Mouse (Mus musculus) intestine, embryonic 14.5 days (tissue): ENCODE measurements around the gene Uri1. TPM values are rescaled to one million over a fixed set of nuclear protein-coding genes. Genes with fewer than 3 reads are reported as not detected.

ENCODE experiments used
- ATAC-seq: fragments of 200-750 bp; cut with Nextera tagmentation; replicated peaks from 2 replicates; pipeline ENCODE4 v1.8.0; 2017; ENCODE audit warnings: low read depth, moderate number of reproducible peaks, moderate TSS enrichment, moderate library complexity; ENCODE audit not compliant: low FRiP score, low TSS enrichment
- DNase-seq: peaks from one replicate; pipeline ENCODE4 v3.0.0-alpha.2; 2018; ENCODE audit warnings: low spot score
- H3K27ac ChIP-seq: fragments of 300-500 bp; sonication (generic); 2 replicates; pipeline ENCODE4 v1.5.1; 2014; ENCODE audit warnings: low read depth, mild to moderate bottlenecking, control low read depth
- H3K27me3 ChIP-seq: fragments of 300-500 bp; sonication (generic); replicated peaks from 2 replicates; pipeline ENCODE4 v1.6.1; 2014; ENCODE audit warnings: low read length, control low read depth; ENCODE audit not compliant: control insufficient read depth, insufficient read depth
- H3K36me3 ChIP-seq: fragments of 300-500 bp; sonication (generic); 2 replicates; pipeline ENCODE4 v1.6.1; 2014; ENCODE audit warnings: low read length, control low read depth; ENCODE audit not compliant: control insufficient read depth, insufficient read depth
- H3K4me1 ChIP-seq: fragments of 300-500 bp; sonication (generic); replicated peaks from 2 replicates; pipeline ENCODE4 v1.6.1; 2014; ENCODE audit warnings: low read length, control low read depth, mixed read lengths; ENCODE audit not compliant: control insufficient read depth, insufficient read depth
- H3K4me2 ChIP-seq: fragments of 300-500 bp; sonication (generic); 2 replicates; pipeline ENCODE4 v1.6.1; 2014; ENCODE audit warnings: low read length
- H3K4me3 ChIP-seq: fragments of 300-500 bp; sonication (generic); 2 replicates; pipeline ENCODE4 v1.5.1; 2014; ENCODE audit warnings: low read depth, low read length, control low read depth, mixed read lengths
- H3K9ac ChIP-seq: fragments of 300-500 bp; sonication (generic); 2 replicates; pipeline ENCODE4 v1.6.1; 2014; ENCODE audit warnings: mild to moderate bottlenecking, low read length
- H3K9me3 ChIP-seq: fragments of 300-500 bp; sonication (generic); 2 replicates; pipeline ENCODE4 v1.6.1; 2016; ENCODE audit warnings: low read length, control low read depth; ENCODE audit not compliant: control insufficient read depth
- WGBS: fragments of 180-500 bp; shearing (Covaris S2); extraction: QIAGEN DNeasy Blood & Tissue Kit; methylation state at CpG from one replicate; pipeline ENCODE4 v1.1.7; 2014; 5-methylcytosine and 5-hydroxymethylcytosine counted together
- polyA plus RNA-seq: library from polyadenylated mRNA; unstranded; fragments of >200 nt; fragmentation: Nextera tagmentation; extraction: Ambion mirVana; gene quantifications from 2 replicates; pipeline ENCODE4 v1.2.1, GENCODE M21; 2014

Uri1 gene
- polyA plus RNA-seq, 1 experiment from 2014 or later = 51.6 TPM

DNA sequence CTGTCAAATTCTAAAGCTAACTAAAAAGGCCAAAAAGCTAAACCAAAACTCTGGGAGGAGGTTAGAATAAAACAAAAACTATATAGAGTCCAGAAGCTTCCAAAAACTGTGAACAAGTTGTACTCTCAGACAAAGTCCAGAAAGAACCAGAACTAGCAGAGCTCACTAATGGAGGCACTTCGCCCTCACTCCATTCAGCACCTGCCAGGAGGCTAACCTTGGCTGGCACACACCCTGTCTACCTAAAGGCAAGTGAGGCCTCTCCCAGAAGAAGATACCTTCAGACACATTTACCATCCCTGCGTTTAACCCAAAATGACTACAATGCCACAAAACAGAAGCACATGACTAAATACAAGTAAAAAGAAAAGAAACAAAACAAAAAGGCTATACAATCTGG lies 20.9 kb downstream of the Uri1 start:
- Histone ChIP-seq H3K4me3 (no peak overlapping the region), H3K36me3 (no peaks in the 10 kb centered on the region), H3K4me1 (no peaks in the 10 kb centered on the region), H3K27ac (no peak overlapping the region), H3K4me2 (no peak overlapping the region), H3K9me3 (no peaks in the 10 kb centered on the region), H3K27me3 (no peaks in the 10 kb centered on the region), H3K9ac (no peak overlapping the region)
- WGBS = 85% methylated on average over 2 of the region's 2 CpGs
- no peak for ATAC-seq
- DNase-seq = no peak

DNA sequence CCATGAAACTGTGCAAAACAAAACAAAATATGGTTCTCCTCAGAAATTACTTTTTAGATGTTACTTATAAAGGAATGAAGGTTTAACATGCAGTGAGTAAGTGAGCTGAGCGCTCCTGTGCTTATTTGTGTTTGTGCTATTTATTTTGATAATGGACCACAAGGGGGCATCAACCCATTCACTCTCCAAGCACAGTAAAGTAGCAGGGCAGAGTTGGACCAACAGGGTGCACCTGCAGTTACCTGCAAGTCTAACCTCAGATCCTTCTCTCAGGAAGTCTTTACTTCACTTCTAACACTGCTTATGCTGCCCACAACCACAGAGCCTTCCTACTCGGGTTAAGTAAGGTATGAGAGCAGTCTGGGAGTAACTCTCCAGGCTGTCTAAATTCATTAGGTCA lies 23.7 kb downstream of the Uri1 start:
- 62% methylated on average over 2 of the region's 2 CpGs for whole genome bisulfite sequencing
- no peak overlapping the region for H3K4me3 ChIP-seq
- no peaks in the 10 kb centered on the region for H3K4me1 ChIP-seq
- no peaks in the 10 kb centered on the region for H3K27me3 ChIP-seq
- DNase-seq (no peak), ATAC-seq (no peak)
- no peaks in the 10 kb centered on the region for H3K9me3 ChIP-seq
- no peak overlapping the region for H3K4me2 ChIP-seq
- H3K36me3 ChIP-seq = no peaks in the 10 kb centered on the region
- H3K27ac ChIP-seq = no peak overlapping the region
- no peak overlapping the region for H3K9ac ChIP-seq

DNA sequence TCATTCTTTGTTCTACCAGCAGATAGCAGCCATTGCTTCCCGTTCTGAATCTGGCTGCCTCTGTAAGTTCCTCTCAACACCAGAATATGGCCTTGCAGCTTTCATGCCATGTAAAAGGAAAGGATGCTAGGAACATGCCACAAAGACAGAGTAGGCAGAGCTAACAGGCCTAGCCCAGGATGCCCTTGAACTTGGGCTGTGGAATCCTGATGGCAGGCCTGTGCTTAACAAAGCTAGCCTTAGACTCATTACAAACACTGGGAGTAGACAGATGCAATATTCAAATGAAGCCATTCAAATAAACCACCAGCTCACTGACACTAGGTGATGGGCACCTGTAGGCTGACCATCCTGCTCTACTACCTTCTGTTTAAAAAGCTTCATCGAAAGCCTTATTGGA lies 30.5 kb downstream of the Uri1 start:
- Histone ChIP-seq H3K27ac (no peak overlapping the region), H3K27me3 (no peaks in the 10 kb centered on the region), H3K4me2 (no peak overlapping the region), H3K4me3 (no peak overlapping the region), H3K9ac (no peak overlapping the region), H3K36me3 (no peaks in the 10 kb centered on the region), H3K4me1 (no peaks in the 10 kb centered on the region), H3K9me3 (no peaks in the 10 kb centered on the region)
- no peak for ATAC-seq
- 93% methylated on average over 2 of the region's 2 CpGs for WGBS
- DNase-seq = no peak

DNA sequence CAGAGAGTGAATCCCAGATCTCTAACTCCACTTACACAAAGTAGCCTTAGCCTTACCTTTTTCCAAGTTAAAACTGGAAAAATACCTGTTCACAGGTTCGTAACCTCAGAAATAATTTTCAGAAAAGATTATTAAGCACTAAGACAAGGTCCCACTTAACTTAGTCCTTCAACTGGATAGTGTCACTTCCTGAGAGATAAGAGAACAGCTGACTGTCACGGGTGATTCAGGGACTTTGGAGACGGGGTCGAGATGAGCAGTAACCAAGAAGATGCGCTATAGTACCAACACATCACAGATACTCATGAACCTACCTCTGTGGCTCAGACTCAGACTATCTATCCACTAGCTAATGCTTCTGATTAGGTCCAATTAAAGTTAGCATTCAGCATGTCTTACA lies 38.5 kb downstream of the Uri1 start:
- ATAC-seq (no peak), DNase-seq (no peak)
- WGBS = 80% methylated on average over 5 of the region's 5 CpGs

DNA sequence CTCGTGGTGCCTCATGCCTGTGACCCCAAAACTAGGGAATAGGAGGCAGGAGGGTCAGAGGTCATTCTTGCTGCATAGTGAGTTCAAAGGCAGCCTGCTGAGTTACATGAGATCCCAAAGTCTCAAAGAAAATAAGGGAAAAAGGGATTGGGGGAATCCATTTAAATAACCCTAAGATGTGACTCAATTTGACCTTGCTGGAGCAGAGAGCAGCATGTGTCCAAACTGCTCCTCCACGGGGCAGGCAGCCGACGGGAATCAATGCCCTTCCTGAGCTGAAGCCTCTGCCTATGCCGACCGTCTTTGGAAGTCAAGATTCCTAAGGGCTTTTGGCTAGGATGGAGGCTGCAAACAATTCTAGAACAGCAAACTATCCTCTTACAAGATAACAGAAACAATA lies 39.9 kb downstream of the Uri1 start:
- no peak overlapping the region for H3K27ac ChIP-seq
- no peak overlapping the region for H3K9ac ChIP-seq
- ATAC-seq = no peak
- no peaks in the 10 kb centered on the region for H3K9me3 ChIP-seq
- no peak overlapping the region for H3K4me3 ChIP-seq
- 76% methylated on average over 6 of the region's 6 CpGs for WGBS
- no peaks in the 10 kb centered on the region for H3K4me1 ChIP-seq
- no peak overlapping the region for H3K4me2 ChIP-seq
- no peaks in the 10 kb centered on the region for H3K27me3 ChIP-seq
- no peak for DNase-seq
- H3K36me3 ChIP-seq = peaks cover 23% of the 10 kb centered on the region

More for the DNA sequence above, 38.5 kb downstream of the Uri1 start:
- no peak overlapping the region for H3K9ac ChIP-seq
- H3K4me2 ChIP-seq = no peak overlapping the region
- H3K4me1 ChIP-seq = no peaks in the 10 kb centered on the region
- peaks cover 9% of the 10 kb centered on the region for H3K36me3 ChIP-seq
- H3K27me3 ChIP-seq = no peaks in the 10 kb centered on the region
- no peak overlapping the region for H3K4me3 ChIP-seq
- no peak overlapping the region for H3K27ac ChIP-seq
- no peaks in the 10 kb centered on the region for H3K9me3 ChIP-seq

DNA sequence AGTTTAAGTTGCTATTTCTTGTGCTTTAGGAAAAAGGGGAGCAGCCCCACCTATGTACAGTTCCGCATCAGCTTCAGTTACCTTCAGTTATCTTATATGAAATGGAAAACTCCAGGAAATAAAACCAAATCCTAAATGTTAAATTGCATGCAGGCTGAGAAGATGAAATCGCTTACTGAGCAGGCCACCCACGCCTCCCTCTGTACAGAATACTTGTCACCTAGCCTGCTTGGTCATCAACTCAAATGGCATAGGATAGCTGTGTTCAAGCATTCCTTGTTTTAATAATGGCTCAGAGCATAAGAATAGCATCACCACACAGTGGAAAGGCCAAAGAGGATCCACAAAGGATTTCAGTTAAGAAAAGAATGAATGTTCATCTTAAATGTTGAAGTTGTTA lies 43.6 kb downstream of the Uri1 start:
- DNase-seq = no peak
- no peak overlapping the region for H3K27ac ChIP-seq
- no peak overlapping the region for H3K9ac ChIP-seq
- peaks cover 31% of the 10 kb centered on the region for H3K36me3 ChIP-seq
- no peaks in the 10 kb centered on the region for H3K27me3 ChIP-seq
- H3K4me3 ChIP-seq = no peak overlapping the region
- no peaks in the 10 kb centered on the region for H3K9me3 ChIP-seq
- H3K4me1 ChIP-seq = no peaks in the 10 kb centered on the region
- ATAC-seq = no peak
- 91% methylated on average over 3 of the region's 3 CpGs for WGBS
- no peak overlapping the region for H3K4me2 ChIP-seq

DNA sequence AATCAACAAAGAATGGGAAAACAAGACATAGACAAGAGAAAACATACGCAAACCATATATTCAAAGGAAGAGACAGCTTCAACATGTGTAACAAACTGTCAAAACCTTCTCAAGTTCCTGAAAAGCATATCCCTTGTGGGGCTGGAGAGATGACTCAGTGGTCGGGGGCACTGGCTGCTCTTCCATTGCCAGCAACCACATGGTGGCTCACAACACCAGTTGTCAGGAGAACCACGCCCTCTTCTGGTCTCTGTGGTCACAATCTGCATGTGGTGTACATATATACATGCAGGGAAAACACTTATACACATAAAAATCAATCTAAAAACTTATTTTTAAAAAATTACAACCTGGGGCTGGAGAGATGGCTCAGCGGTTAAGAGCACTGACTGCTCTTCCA lies 44.9 kb downstream of the Uri1 start:
- H3K4me3 ChIP-seq = no peak overlapping the region
- 90% methylated on average over 4 of the region's 4 CpGs for WGBS
- H3K9ac ChIP-seq = no peak overlapping the region
- H3K36me3 ChIP-seq = peaks cover 31% of the 10 kb centered on the region
- H3K4me2 ChIP-seq = no peak overlapping the region
- ATAC-seq = no peak
- H3K27me3 ChIP-seq = no peaks in the 10 kb centered on the region
- no peak for DNase-seq
- H3K4me1 ChIP-seq = no peaks in the 10 kb centered on the region
- no peak overlapping the region for H3K27ac ChIP-seq
- H3K9me3 ChIP-seq = no peaks in the 10 kb centered on the region

DNA sequence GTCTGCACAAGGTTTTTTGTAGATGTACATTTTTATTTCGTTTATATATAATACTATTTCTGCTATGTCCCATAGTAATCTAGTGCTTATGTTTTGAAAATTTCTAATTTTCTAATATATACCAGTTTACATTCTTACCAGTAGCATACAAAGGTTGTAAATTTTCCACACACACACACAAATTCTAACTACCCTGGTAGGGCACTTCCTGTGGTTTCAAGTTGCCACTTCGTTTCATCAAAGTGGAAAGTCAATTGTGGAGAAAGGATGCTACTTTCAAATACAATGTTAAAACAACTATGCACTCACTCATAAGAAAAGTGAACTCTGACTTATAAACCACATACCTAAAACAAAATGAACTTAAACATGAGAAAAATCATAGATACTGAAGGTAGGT lies 45.7 kb downstream of the Uri1 start:
- WGBS = 92% methylated on average over 2 of the region's 2 CpGs
- H3K9me3 ChIP-seq = no peaks in the 10 kb centered on the region
- ATAC-seq = no peak
- H3K27me3 ChIP-seq = no peaks in the 10 kb centered on the region
- H3K9ac ChIP-seq = no peak overlapping the region
- H3K27ac ChIP-seq = no peak overlapping the region
- H3K4me2 ChIP-seq = no peak overlapping the region
- no peak for DNase-seq
- no peaks in the 10 kb centered on the region for H3K4me1 ChIP-seq
- no peak overlapping the region for H3K4me3 ChIP-seq
- peaks cover 31% of the 10 kb centered on the region for H3K36me3 ChIP-seq

DNA sequence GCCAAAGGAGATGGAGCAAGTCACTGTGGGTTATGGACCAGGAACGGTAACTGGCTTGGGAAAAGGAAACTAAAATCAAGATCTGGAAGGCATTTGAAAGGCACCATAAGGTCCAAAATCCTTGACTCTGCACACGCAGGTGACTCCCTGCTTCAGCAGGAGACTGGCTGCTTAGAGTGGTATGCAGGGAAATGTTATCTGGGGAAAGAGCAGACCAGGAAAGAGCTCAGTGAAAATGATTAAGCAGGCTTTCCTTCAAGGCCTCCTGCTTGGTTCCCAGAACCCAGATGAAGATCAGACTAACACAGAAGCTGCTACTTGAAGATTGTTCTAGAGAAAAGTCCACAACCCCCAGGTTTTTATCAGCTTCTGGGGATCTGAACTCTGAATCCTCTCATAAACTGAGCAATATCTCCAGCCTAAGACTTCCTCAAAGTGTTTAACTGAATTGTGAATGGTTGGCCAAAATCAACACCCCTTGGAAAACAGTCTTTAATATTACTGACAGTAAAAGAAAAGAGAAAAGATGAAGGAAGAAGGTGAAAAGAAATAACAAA lies 50.3 kb downstream of the Uri1 start:
- 81% methylated on average over 2 of the region's 2 CpGs for WGBS
- no peak overlapping the region for H3K27ac ChIP-seq
- no peak for ATAC-seq

More for the DNA sequence above, 50.3 kb downstream of the Uri1 start:
- peaks cover 19% of the 10 kb centered on the region for H3K4me1 ChIP-seq
- DNase-seq = no peak
- no peak overlapping the region for H3K4me2 ChIP-seq
- H3K9ac ChIP-seq = no peak overlapping the region
- no peaks in the 10 kb centered on the region for H3K27me3 ChIP-seq
- no peak overlapping the region for H3K4me3 ChIP-seq
- H3K36me3 ChIP-seq = 0 out of 2 replicates have a peak, but pooled peaks cover 6% of the 10 kb centered on the region
- no peaks in the 10 kb centered on the region for H3K9me3 ChIP-seq
